Comparison of ENCODE assay signal across 7 mouse cellular contexts in genomic region chr8:80493523-80494345, GRCm38 (mm10). TPM values are rescaled to one million over a fixed set of nuclear protein-coding genes. Genes with fewer than 3 reads are reported as not detected.
DNase-seq lines count a peak whose midpoint lies in the region; ATAC-seq and TF ChIP-seq lines count a peak whose summit lies in the region.

Gene Gypa, plus strand, starts transcription at chr8:80493781.

- H3K9ac ChIP-seq in lung, postnatal 0 days (replicated peaks; ENCODE audit: low read depth) = 0 out of 2 replicates have a peak within 1 kb of the TSS, but pooled peaks have one; percentile 2
- H3K9ac ChIP-seq in embryonic facial prominence, embryonic 14.5 days (ENCODE audit: low read depth, low read length) = peak within 1 kb of the TSS; percentile 54

- TF ChIP-seq CTCF in lung, postnatal 0 days (IDR thresholded peaks at IDR 0.05) = no peak

- 19% methylated on average over 14 of the region's 14 CpGs for WGBS in lung, postnatal 0 days
- WGBS in embryonic facial prominence, embryonic 14.5 days = 29% methylated on average over 14 of the region's 14 CpGs

- no peak within 1 kb of the TSS for H3K27ac ChIP-seq in lung, postnatal 0 days (ENCODE audit: low read length)
- H3K27ac ChIP-seq in embryonic facial prominence, embryonic 14.5 days (replicated peaks; ENCODE audit: low read depth, low read length) = no peak within 1 kb of the TSS

- DNase-seq in lung, postnatal 0 days (ENCODE audit: low spot score) = peak; percentile 22
- no peak for DNase-seq in lung, adult 18-20 months
- DNase-seq in embryonic facial prominence, embryonic 14.5 days (ENCODE audit: low spot score) = no peak
- DNase-seq in kidney, postnatal 4 days = peak; percentile 12 to 37
- DNase-seq in urinary bladder, postnatal 14 days (ENCODE audit: low spot score) = no peak

- H3ac ChIP-seq in myocyte (ENCODE audit: control insufficient read depth, insufficient read length) = no peak within 1 kb of the TSS

- ATAC-seq in lung, postnatal 0 days = peak; percentile 44
- no peak for ATAC-seq in embryonic facial prominence, embryonic 14.5 days (ENCODE audit: low read depth)
- no peak for ATAC-seq in cerebellum, adult (ENCODE audit: insufficient number of reproducible peaks, low FRiP score, low TSS enrichment)

- no peaks in the 10 kb centered on the region for H3K27me3 ChIP-seq in lung, postnatal 0 days (replicated peaks; ENCODE audit: insufficient read depth, low read length)
- H3K27me3 ChIP-seq in embryonic facial prominence, embryonic 14.5 days (replicated peaks; ENCODE audit: control insufficient read depth, insufficient read depth, low read length) = no peaks in the 10 kb centered on the region
- no peaks in the 10 kb centered on the region for H3K27me3 ChIP-seq in myocyte (ENCODE audit: control insufficient read depth, insufficient read depth, insufficient read length)

- H3K4me3 ChIP-seq in lung, postnatal 0 days (ENCODE audit: low read depth, low read length) = peak within 1 kb of the TSS; percentile 53
- H3K4me3 ChIP-seq in embryonic facial prominence, embryonic 14.5 days (ENCODE audit: low read depth, low read length) = peak within 1 kb of the TSS; percentile 48
- H3K4me3 ChIP-seq in myocyte = peak within 1 kb of the TSS; percentile 24

- no peaks in the 10 kb centered on the region for H3K4me1 ChIP-seq in lung, postnatal 0 days (ENCODE audit: insufficient read depth, low read depth, low read length)
- no peaks in the 10 kb centered on the region for H3K4me1 ChIP-seq in embryonic facial prominence, embryonic 14.5 days (ENCODE audit: control insufficient read depth, insufficient read depth, low read length)

- no peak for TF ChIP-seq POLR2A in myocyte (IDR thresholded peaks at IDR 0.05; ENCODE audit: insufficient read length, low read depth)

- 0 out of 2 replicates have a peak, but pooled peaks have one; percentile 9 for TF ChIP-seq EP300 in lung, postnatal 0 days (IDR thresholded peaks at IDR 0.05)

- no peaks in the 10 kb centered on the region for H3K36me3 ChIP-seq in lung, postnatal 0 days (ENCODE audit: insufficient read depth, low read length)
- no peaks in the 10 kb centered on the region for H3K36me3 ChIP-seq in embryonic facial prominence, embryonic 14.5 days (ENCODE audit: control insufficient read depth, insufficient read depth, low read length)
- no peaks in the 10 kb centered on the region for H3K36me3 ChIP-seq in myocyte (ENCODE audit: control insufficient read depth, insufficient read depth)

- H3K4me2 ChIP-seq in lung, postnatal 0 days (replicated peaks; ENCODE audit: low read depth, low read length) = peak within 1 kb of the TSS; percentile 71
- H3K4me2 ChIP-seq in embryonic facial prominence, embryonic 14.5 days (ENCODE audit: low read depth, low read length) = peak within 1 kb of the TSS; percentile 53
- peak within 1 kb of the TSS; percentile 99 for H3K4me2 ChIP-seq in myocyte (ENCODE audit: low read depth)

- H3K9me3 ChIP-seq in lung, postnatal 0 days (ENCODE audit: low read length) = no peaks in the 10 kb centered on the region
- no peaks in the 10 kb centered on the region for H3K9me3 ChIP-seq in embryonic facial prominence, embryonic 14.5 days (ENCODE audit: control insufficient read depth, low read length)

- no peaks in the 10 kb centered on the region for H3K79me2 ChIP-seq in myocyte (ENCODE audit: control insufficient read depth, insufficient read depth)

TF ChIP-seq in myocyte, 11 proteins besides CTCF, POLR2A, EP300 and RAD21:
- TF ChIP-seq CEBPB (IDR thresholded peaks at IDR 0.05; ENCODE audit: insufficient read depth, poor library complexity, severe bottlenecking) = no peak
- no peak for TF ChIP-seq POLR2AphosphoS2 (IDR thresholded peaks at IDR 0.05; ENCODE audit: insufficient read length, low read depth)
- no peak for TF ChIP-seq USF1 (IDR thresholded peaks at IDR 0.05; ENCODE audit: low read depth)
- no peak for TF ChIP-seq REST (IDR thresholded peaks at IDR 0.05; ENCODE audit: insufficient read depth, insufficient read length)
- no peak for TF ChIP-seq MAX (IDR thresholded peaks at IDR 0.05; ENCODE audit: low read depth)
- TF ChIP-seq TCF12 (IDR thresholded peaks at IDR 0.05; ENCODE audit: insufficient read depth, poor library complexity, severe bottlenecking) = no peak
- no peak for TF ChIP-seq E2F4 (IDR thresholded peaks at IDR 0.05; ENCODE audit: insufficient read depth)

RNA-seq across cellular contexts. Expression of gene Gypa, which starts in this region (rescaled TPM):
- polyA plus RNA-seq in lung, postnatal 0 days (2015; fragmentation: Nextera tagmentation; extraction: Ambion mirVana) = 10.0 and 11.0 TPM in 2 replicates
- polyA plus RNA-seq in embryonic facial prominence, embryonic 14.5 days (2014; fragmentation: Nextera tagmentation; extraction: Ambion mirVana) = 6.0 and 9.6 TPM in 2 replicates
- not detected for polyA plus RNA-seq in myocyte (2012; fragmentation: generic; extraction: Trizol)

Comparison
In these comparisons a context has a peak if more than half of its experiments do, and no peak if none do; other contexts are left out.
1. DNase-seq: peak in lung, postnatal 0 days (single experiment) and kidney, postnatal 4 days (2 of 2); none in lung, adult 18-20 months (0 of 2), embryonic facial prominence, embryonic 14.5 days (single experiment) and urinary bladder, postnatal 14 days (single experiment).
2. Peak in every context shown above with its lines, with median percentiles within 50 percentile points of each other: H3K4me2 ChIP-seq and H3K4me3 ChIP-seq.